Mouse (Mus musculus): Measurements from ENCODE around the gene Prelid3b. TPM values are rescaled to one million over a fixed set of nuclear protein-coding genes. Genes with fewer than 3 reads are reported as not detected.

Gene Prelid3b
- polyA plus RNA-seq, 1 experiment from 2014 or later, result 156 TPM

DNA sequence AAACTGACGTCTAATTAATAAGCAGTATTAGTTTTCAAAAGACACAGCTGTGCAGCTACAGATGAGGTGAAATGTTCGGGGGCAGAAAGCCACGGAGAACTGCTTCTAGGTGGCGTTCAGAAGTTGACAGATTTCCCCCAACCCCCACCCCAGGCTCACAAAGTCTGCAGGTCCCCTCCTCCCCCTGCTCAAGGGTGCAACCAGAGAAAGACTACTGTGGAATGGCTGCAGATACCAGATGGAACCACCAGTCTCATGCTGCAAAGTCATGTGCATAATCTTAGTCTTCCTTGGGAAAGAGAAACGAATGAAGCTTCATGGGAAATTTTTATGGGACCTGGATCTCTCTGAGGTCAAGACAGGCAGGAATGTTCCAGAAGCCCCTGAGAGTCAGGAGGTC lies 29.4 kb upstream of the Prelid3b start:
- WGBS, result 50% methylated on average over 5 of the region's 5 CpGs
- H3K27ac ChIP-seq (ENCODE audit: low read depth, low read length), result no peak overlapping the region
- H3K4me3 ChIP-seq (ENCODE audit: low read depth, low read length), result no peak overlapping the region
- H3K27me3 ChIP-seq (replicated peaks; ENCODE audit: control insufficient read depth, insufficient read depth, low read length), result no peaks in the 10 kb centered on the region
- no peaks in the 10 kb centered on the region for H3K4me1 ChIP-seq (replicated peaks; ENCODE audit: control insufficient read depth, insufficient read depth, low read length)
- H3K9ac ChIP-seq (ENCODE audit: low read depth, low read length), result no peak overlapping the region
- no peaks in the 10 kb centered on the region for H3K36me3 ChIP-seq (ENCODE audit: control insufficient read depth, insufficient read depth, low read length)
- no peak for DNase-seq (ENCODE audit: low spot score)
- ATAC-seq (replicated peaks; ENCODE audit: low FRiP score), result no peak
- H3K9me3 ChIP-seq (ENCODE audit: control insufficient read depth, low read length), result no peaks in the 10 kb centered on the region
- H3K4me2 ChIP-seq, result no peak overlapping the region

DNA sequence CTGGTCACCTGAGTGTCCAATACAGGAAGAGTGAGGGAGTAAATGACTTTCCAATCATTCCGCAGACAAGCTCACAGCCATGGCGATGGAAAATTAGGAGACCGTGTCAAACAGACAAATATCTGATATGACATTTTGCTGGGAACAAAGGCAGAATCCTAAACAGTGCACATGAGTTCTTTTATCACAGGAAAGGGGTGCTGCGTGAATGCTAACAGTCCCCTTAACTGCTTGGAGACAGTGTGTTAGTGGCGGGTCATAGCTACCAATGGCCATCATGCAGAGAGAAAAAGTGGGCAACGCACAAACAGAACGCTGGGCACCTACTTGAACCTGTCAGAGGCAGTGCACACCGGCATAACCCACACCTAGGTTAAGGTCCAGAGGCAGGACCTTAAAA lies 28.6 kb upstream of the Prelid3b start:
- Histone ChIP-seq H3K27ac (ENCODE audit: low read depth, low read length) (no peak overlapping the region), H3K4me2 (no peak overlapping the region)
- WGBS, result 89% methylated on average over 8 of the region's 8 CpGs

DNA sequence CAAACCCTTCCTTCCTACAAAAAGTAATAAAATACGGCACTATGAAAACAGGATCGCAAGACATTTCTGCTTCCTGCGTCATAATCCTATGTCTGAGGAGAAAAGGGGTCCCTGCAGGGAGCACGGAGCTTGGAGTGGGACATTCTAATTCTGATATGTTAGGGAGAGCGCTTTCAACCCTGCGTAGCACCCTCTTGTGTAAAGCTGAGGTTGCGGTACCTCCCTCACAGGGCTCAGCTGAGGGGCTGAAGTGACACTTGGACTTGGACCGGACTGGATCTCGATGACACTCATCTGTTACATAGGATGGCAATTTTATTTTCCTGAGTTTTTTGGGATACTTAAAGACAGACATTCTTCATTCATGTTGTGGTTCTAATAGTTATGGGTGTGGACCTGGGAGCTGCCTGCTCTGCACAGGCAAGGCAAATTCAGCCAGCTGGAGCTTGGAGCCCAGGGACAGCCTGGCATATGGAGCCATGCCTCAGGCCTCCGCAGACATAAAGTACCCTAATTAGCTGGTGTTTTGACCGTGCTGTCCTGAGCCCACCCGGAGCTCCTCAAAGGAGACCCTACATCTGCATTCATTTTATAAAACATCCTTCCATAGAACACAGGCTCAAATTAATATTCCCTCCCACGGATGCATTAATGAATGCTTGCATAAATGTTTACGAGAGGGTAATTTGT lies 28.1 kb upstream of the Prelid3b start:
- H3K27ac ChIP-seq (ENCODE audit: low read depth, low read length), result no peak overlapping the region
- no peak overlapping the region for H3K9ac ChIP-seq (ENCODE audit: low read depth, low read length)
- no peak overlapping the region for H3K4me2 ChIP-seq
- no peak overlapping the region for H3K4me3 ChIP-seq (ENCODE audit: low read depth, low read length)
- H3K27me3 ChIP-seq (replicated peaks; ENCODE audit: control insufficient read depth, insufficient read depth, low read length), result no peaks in the 10 kb centered on the region
- no peak for DNase-seq (ENCODE audit: low spot score)
- no peaks in the 10 kb centered on the region for H3K4me1 ChIP-seq (replicated peaks; ENCODE audit: control insufficient read depth, insufficient read depth, low read length)
- ATAC-seq (replicated peaks; ENCODE audit: low FRiP score), result no peak
- H3K9me3 ChIP-seq (ENCODE audit: control insufficient read depth, low read length), result no peaks in the 10 kb centered on the region
- H3K36me3 ChIP-seq (ENCODE audit: control insufficient read depth, insufficient read depth, low read length), result no peaks in the 10 kb centered on the region
- 82% methylated on average over 14 of the region's 14 CpGs for WGBS

More for the DNA sequence above, 28.6 kb upstream of the Prelid3b start:
- no peak for DNase-seq (ENCODE audit: low spot score)
- no peaks in the 10 kb centered on the region for H3K9me3 ChIP-seq (ENCODE audit: control insufficient read depth, low read length)
- H3K4me1 ChIP-seq (replicated peaks; ENCODE audit: control insufficient read depth, insufficient read depth, low read length), result no peaks in the 10 kb centered on the region
- H3K4me3 ChIP-seq (ENCODE audit: low read depth, low read length), result no peak overlapping the region
- no peak for ATAC-seq (replicated peaks; ENCODE audit: low FRiP score)
- H3K36me3 ChIP-seq (ENCODE audit: control insufficient read depth, insufficient read depth, low read length), result no peaks in the 10 kb centered on the region
- H3K9ac ChIP-seq (ENCODE audit: low read depth, low read length), result no peak overlapping the region
- no peaks in the 10 kb centered on the region for H3K27me3 ChIP-seq (replicated peaks; ENCODE audit: control insufficient read depth, insufficient read depth, low read length)

DNA sequence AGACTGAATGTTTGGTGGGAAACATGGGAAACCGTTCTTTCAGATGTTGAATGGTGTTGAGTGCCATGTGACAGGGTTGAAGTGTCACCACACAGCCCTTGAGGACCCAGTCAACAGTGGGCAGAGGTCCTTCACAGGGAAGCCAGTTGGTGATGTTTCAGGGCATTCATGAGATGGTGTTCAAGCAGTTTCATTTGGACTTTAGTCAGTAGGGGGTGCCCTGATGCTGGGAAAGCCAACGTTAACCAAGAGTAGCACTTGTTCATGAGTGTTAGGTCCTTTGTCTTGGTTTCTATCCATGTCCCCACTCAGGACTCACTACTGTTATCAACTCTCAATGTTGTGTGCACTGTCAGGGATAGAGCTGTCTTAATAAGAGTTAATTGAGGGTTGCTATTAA lies 20.0 kb upstream of the Prelid3b start:
- Histone ChIP-seq H3K4me3 (ENCODE audit: low read depth, low read length) (no peak overlapping the region), H3K27me3 (replicated peaks; ENCODE audit: control insufficient read depth, insufficient read depth, low read length) (no peaks in the 10 kb centered on the region), H3K4me1 (replicated peaks; ENCODE audit: control insufficient read depth, insufficient read depth, low read length) (no peaks in the 10 kb centered on the region), H3K9ac (ENCODE audit: low read depth, low read length) (no peak overlapping the region), H3K27ac (ENCODE audit: low read depth, low read length) (no peak overlapping the region), H3K4me2 (no peak overlapping the region), H3K36me3 (ENCODE audit: control insufficient read depth, insufficient read depth, low read length) (no peaks in the 10 kb centered on the region), H3K9me3 (ENCODE audit: control insufficient read depth, low read length) (no peaks in the 10 kb centered on the region)
- ATAC-seq (replicated peaks; ENCODE audit: low FRiP score) (no peak), DNase-seq (ENCODE audit: low spot score) (no peak)
- WGBS, result 71% methylated on average over 2 of the region's 2 CpGs

DNA sequence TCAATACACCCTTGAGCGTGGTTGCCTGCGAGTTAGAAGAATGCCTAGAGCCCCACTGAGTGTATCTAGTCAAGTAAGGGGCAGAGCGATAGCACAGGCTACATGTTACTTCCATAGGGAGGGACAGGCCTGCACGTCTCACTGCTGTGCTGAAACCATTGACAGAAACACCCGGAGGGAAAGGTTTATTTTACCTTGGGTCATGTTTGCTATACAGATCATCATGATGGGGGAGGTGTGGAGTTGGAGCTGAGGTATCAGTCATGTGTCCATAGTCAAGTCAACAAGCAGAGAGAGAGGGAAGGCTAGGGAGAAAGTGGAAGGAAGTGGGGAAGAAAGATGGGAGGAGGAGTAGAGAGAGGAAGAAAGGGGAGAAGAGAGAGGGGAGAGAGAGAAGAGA lies 14.1 kb upstream of the Prelid3b start:
- H3K4me3 ChIP-seq (ENCODE audit: low read depth, low read length), result no peak overlapping the region
- H3K27ac ChIP-seq (ENCODE audit: low read depth, low read length), result no peak overlapping the region
- no peaks in the 10 kb centered on the region for H3K9me3 ChIP-seq (ENCODE audit: control insufficient read depth, low read length)
- H3K36me3 ChIP-seq (ENCODE audit: control insufficient read depth, insufficient read depth, low read length), result no peaks in the 10 kb centered on the region
- 71% methylated on average over 5 of the region's 5 CpGs for WGBS
- H3K27me3 ChIP-seq (replicated peaks; ENCODE audit: control insufficient read depth, insufficient read depth, low read length), result no peaks in the 10 kb centered on the region
- no peak overlapping the region for H3K9ac ChIP-seq (ENCODE audit: low read depth, low read length)
- H3K4me1 ChIP-seq (replicated peaks; ENCODE audit: control insufficient read depth, insufficient read depth, low read length), result no peaks in the 10 kb centered on the region
- ATAC-seq (replicated peaks; ENCODE audit: low FRiP score) (no peak), DNase-seq (ENCODE audit: low spot score) (no peak)
- no peak overlapping the region for H3K4me2 ChIP-seq

DNA sequence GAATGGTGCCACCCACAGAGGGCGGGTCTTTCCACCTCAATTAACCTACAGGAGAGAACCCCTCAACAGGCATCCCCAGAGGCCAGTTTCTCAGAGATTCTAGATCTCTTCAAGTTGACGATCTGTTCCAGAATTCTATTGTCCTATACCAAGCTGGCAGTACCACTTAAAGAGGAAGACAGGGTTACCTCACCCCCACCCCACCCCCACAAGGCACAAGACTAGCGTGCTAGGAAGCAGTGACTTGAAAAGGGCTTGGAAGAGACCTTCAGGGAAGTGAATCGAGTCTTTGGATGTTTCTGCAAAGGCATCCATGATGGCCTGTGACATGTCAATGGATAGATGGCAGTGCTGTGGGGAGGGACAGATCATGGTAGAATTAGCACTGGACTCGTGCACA lies 5.9 kb upstream of the Prelid3b start:
- 71% methylated on average over 5 of the region's 5 CpGs for WGBS
- no peak for ATAC-seq (replicated peaks; ENCODE audit: low FRiP score)
- no peak for DNase-seq (ENCODE audit: low spot score)

DNA sequence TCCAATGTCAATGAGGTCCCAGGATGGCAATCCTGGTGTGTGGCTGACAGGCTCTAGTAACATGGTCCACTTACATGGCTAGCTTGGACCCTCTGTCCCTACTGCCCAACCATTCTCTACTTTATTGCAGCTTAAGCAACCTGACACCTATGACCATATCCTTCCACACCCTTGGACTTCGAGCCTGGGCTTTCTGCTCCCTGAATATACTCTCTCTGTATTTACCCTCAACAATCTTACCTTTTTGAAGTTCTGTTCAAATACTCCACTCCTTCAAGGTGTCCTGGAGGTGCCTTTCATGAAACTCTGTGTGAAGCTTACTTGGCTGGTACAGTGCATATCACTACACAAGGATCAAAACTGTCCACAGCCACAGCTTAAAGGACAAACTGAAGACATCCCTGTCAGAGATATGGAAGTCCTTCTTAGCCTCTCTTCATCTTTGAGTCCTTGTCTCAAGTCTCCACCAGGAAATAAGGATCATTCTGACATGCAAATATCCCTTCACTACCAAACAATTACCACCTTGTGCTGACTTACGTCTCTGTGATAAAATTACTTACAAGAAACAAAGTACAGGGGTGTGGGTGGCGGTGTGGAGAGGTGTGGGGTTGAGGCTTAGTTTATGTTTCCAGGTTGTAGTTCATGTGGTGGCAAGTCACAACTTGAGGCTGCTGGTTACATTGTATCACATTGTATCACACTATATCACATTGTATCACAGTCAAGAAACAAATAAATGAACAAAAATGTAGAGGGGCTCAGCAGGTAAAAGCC lies 4.8 kb upstream of the Prelid3b start:
- Histone ChIP-seq H3K27ac (ENCODE audit: low read depth, low read length) (no peak overlapping the region), H3K27me3 (replicated peaks; ENCODE audit: control insufficient read depth, insufficient read depth, low read length) (no peaks in the 10 kb centered on the region), H3K9ac (ENCODE audit: low read depth, low read length) (no peak overlapping the region), H3K9me3 (ENCODE audit: control insufficient read depth, low read length) (no peaks in the 10 kb centered on the region), H3K4me1 (replicated peaks; ENCODE audit: control insufficient read depth, insufficient read depth, low read length) (no peaks in the 10 kb centered on the region), H3K4me3 (ENCODE audit: low read depth, low read length) (no peak overlapping the region), H3K36me3 (ENCODE audit: control insufficient read depth, insufficient read depth, low read length) (no peaks in the 10 kb centered on the region), H3K4me2 (no peak overlapping the region)
- DNase-seq (ENCODE audit: low spot score) (no peak), ATAC-seq (replicated peaks; ENCODE audit: low FRiP score) (no peak)
- WGBS, result 75% methylated on average over 3 of the region's 3 CpGs

More for the DNA sequence above, 5.9 kb upstream of the Prelid3b start:
- Histone ChIP-seq H3K4me3 (ENCODE audit: low read depth, low read length) (no peak overlapping the region), H3K4me1 (replicated peaks; ENCODE audit: control insufficient read depth, insufficient read depth, low read length) (no peaks in the 10 kb centered on the region), H3K27ac (ENCODE audit: low read depth, low read length) (no peak overlapping the region), H3K9me3 (ENCODE audit: control insufficient read depth, low read length) (no peaks in the 10 kb centered on the region), H3K9ac (ENCODE audit: low read depth, low read length) (no peak overlapping the region), H3K27me3 (replicated peaks; ENCODE audit: control insufficient read depth, insufficient read depth, low read length) (no peaks in the 10 kb centered on the region), H3K4me2 (no peak overlapping the region), H3K36me3 (ENCODE audit: control insufficient read depth, insufficient read depth, low read length) (no peaks in the 10 kb centered on the region)

DNA sequence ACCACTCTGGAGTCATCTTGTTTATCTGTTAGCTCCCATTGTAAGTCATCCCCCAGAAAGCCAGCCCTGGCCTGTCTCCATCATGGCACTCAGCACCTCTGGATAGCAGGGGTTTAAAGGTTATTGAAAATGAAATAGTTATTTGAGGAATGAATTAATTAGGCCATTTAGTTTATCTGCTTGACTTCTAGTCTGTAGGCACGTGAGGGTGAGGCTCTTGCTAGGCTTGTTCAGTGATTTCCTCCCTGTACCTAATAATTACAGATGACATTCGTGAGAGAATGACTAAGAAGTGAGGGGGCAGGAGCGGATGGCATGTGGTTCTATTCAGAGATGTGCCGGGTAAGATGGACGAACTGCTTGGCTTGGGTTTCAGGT lies 658 bp upstream of the Prelid3b start:
- Histone ChIP-seq H3K27ac (ENCODE audit: low read depth, low read length) (peak overlapping the region; percentile 78), H3K9me3 (ENCODE audit: control insufficient read depth, low read length) (no peaks in the 10 kb centered on the region), H3K4me2 (peak overlapping the region; percentile 69), H3K27me3 (replicated peaks; ENCODE audit: control insufficient read depth, insufficient read depth, low read length) (no peaks in the 10 kb centered on the region), H3K4me1 (replicated peaks; ENCODE audit: control insufficient read depth, insufficient read depth, low read length) (peaks cover 26% of the 10 kb centered on the region), H3K4me3 (ENCODE audit: low read depth, low read length) (peak overlapping the region; percentile 79), H3K36me3 (ENCODE audit: control insufficient read depth, insufficient read depth, low read length) (peaks cover 9% of the 10 kb centered on the region), H3K9ac (ENCODE audit: low read depth, low read length) (peak overlapping the region; percentile 59)
- ATAC-seq (replicated peaks; ENCODE audit: low FRiP score) (no peak), DNase-seq (ENCODE audit: low spot score) (no peak)
- 69% methylated on average over 5 of the region's 5 CpGs for WGBS

DNA sequence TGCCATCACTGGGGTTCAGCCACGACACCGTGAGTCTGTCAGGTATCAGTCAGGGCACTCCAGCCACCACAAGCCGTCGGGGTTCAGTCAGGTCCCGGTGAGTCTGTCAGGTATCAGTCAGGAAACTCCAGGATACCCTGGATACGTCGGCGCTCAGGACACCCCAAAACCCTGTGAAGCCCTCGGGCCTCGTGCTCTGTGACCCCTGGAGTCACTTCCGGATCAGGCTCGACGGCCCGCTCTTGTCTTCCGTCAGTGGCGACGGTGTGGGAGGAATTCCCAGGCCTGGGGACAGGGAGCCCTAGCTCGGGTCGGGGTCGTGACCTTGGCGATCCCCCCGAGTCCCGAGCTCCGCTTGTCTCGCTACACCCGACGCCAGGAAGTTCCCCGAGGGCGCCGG lies 474 bp downstream of the Prelid3b start:
- Histone ChIP-seq H3K4me3 (ENCODE audit: low read depth, low read length) (peak overlapping the region; percentile 79), H3K9me3 (ENCODE audit: control insufficient read depth, low read length) (no peaks in the 10 kb centered on the region), H3K4me1 (replicated peaks; ENCODE audit: control insufficient read depth, insufficient read depth, low read length) (peaks cover 26% of the 10 kb centered on the region), H3K4me2 (peak overlapping the region; percentile 91), H3K27ac (ENCODE audit: low read depth, low read length) (peak overlapping the region; percentile 78), H3K36me3 (ENCODE audit: control insufficient read depth, insufficient read depth, low read length) (peaks cover 14% of the 10 kb centered on the region), H3K9ac (ENCODE audit: low read depth, low read length) (peak overlapping the region; percentile 90), H3K27me3 (replicated peaks; ENCODE audit: control insufficient read depth, insufficient read depth, low read length) (no peaks in the 10 kb centered on the region)
- DNase-seq (ENCODE audit: low spot score) (no peak), ATAC-seq (replicated peaks; ENCODE audit: low FRiP score) (peak; percentile 46)
- 4% methylated on average over 30 of the region's 30 CpGs for WGBS

All from liver, embryonic 11.5 days (tissue).